Mouse (Mus musculus) kidney, adult 2 months (tissue): ENCODE results near the gene Ybey.

Source experiments
- CTCF ChIP-seq: fragments of 200-500 bp; conservative IDR thresholded peaks from 2 replicates; pipeline ENCODE4 v1.5.1; 2011; ENCODE audit warnings: low read depth, mild to moderate bottlenecking, control low read depth, low read length, moderate library complexity, mixed read lengths; ENCODE audit not compliant: insufficient read depth, insufficient read length
- POLR2A ChIP-seq: fragments of 200-500 bp; IDR thresholded peaks from one replicate; pipeline ENCODE4 v1.6.1; 2011; ENCODE audit warnings: low read depth, low read length, control low read depth

GRCm38 (mm10) chr10:76496366-76496765 lies 27.5 kb upstream of the Ybey start:
- TF ChIP-seq CTCF: no peak
- no peak for TF ChIP-seq POLR2A
